Mouse (Mus musculus): Measurements from ENCODE around the gene Olfr867. TPM values are rescaled to one million over a fixed set of nuclear protein-coding genes. Genes with fewer than 3 reads are reported as not detected.

Gene Olfr867
- total and polyA plus RNA-seq, 2 experiments from 2014 or later: not detected

GRCm38 (mm10) chr9:20027935-20028334, 29.4 kb downstream of the Olfr867 start, which contains the start of gene Olfr866:
Gene Olfr866 (minus strand): TSS chr9:20028035.
- H3K27me3 ChIP-seq (ENCODE audit: insufficient read depth, low read length): no peaks in the 10 kb centered on the region
- no peak within 1 kb of the TSS for H3K4me3 ChIP-seq (ENCODE audit: low read depth, low read length)
- no peaks in the 10 kb centered on the region for H3K9me3 ChIP-seq (ENCODE audit: low read length)
- ATAC-seq (ENCODE audit: low FRiP score) (no peak), DNase-seq (ENCODE audit: low spot score) (no peak)
- no peaks in the 10 kb centered on the region for H3K4me1 ChIP-seq (ENCODE audit: insufficient read depth, low read length)
- H3K36me3 ChIP-seq (ENCODE audit: insufficient read depth, low read length): no peaks in the 10 kb centered on the region
- 83% methylated on average over 2 of the region's 2 CpGs for WGBS
- H3K27ac ChIP-seq (ENCODE audit: low read depth, low read length): no peak within 1 kb of the TSS
- no peak within 1 kb of the TSS for H3K4me2 ChIP-seq (ENCODE audit: low read depth, low read length, poor library complexity, severe bottlenecking)
- H3K9ac ChIP-seq (replicated peaks; ENCODE audit: low read length, poor library complexity, severe bottlenecking): no peak within 1 kb of the TSS
- no peak for TF ChIP-seq CTCF (IDR thresholded peaks at IDR 0.05)

Small RNAs within 50 kb of the gene (microRNA-seq; reads per million reads assigned to microRNA genes)
- gene Gm26231 (ENCODE audit: borderline number of aligned reads) (not detected), gene Gm44395 (ENCODE audit: borderline number of aligned reads) (not detected)

Other genes with a start within 250 kb of the Olfr867 start
- gene Olfr860, start 207.8 kb downstream of the Olfr867 start, total RNA-seq (2014; rRNA removed): not detected in 2 replicates
- gene Olfr860, start 207.8 kb downstream of the Olfr867 start, polyA plus RNA-seq (2015; fragmentation: Nextera tagmentation; extraction: Ambion mirVana): not detected in 2 replicates
- not detected in 2 replicates for gene Olfr862, start 169.6 kb downstream of the Olfr867 start, total RNA-seq (2014; rRNA removed)
- gene Olfr862, start 169.6 kb downstream of the Olfr867 start, polyA plus RNA-seq (2015; fragmentation: Nextera tagmentation; extraction: Ambion mirVana): not detected in 2 replicates
- gene Olfr77, start 140.7 kb downstream of the Olfr867 start, total RNA-seq (2014; rRNA removed): not detected in 2 replicates
- 0.15 and 0.16 TPM in 2 replicates for gene Olfr77, start 140.7 kb downstream of the Olfr867 start, polyA plus RNA-seq (2015; fragmentation: Nextera tagmentation; extraction: Ambion mirVana)
- gene Olfr866, start 29.5 kb downstream of the Olfr867 start, total RNA-seq (2014; rRNA removed): not detected in 2 replicates
- gene Olfr866, start 29.5 kb downstream of the Olfr867 start, polyA plus RNA-seq (2015; fragmentation: Nextera tagmentation; extraction: Ambion mirVana): not detected in 2 replicates
- not detected in 2 replicates for gene Olfr868, start 41.1 kb upstream of the Olfr867 start, total RNA-seq (2014; rRNA removed)
- gene Olfr868, start 41.1 kb upstream of the Olfr867 start, polyA plus RNA-seq (2015; fragmentation: Nextera tagmentation; extraction: Ambion mirVana): not detected in 2 replicates
- gene Olfr869, start 71.4 kb upstream of the Olfr867 start, total RNA-seq (2014; rRNA removed): not detected in 2 replicates
- not detected in 2 replicates for gene Olfr869, start 71.4 kb upstream of the Olfr867 start, polyA plus RNA-seq (2015; fragmentation: Nextera tagmentation; extraction: Ambion mirVana)
- gene Olfr870, start 116.5 kb upstream of the Olfr867 start, total RNA-seq (2014; rRNA removed): not detected in 2 replicates
- not detected in 2 replicates for gene Olfr870, start 116.5 kb upstream of the Olfr867 start, polyA plus RNA-seq (2015; fragmentation: Nextera tagmentation; extraction: Ambion mirVana)
- gene Olfr871, start 154.6 kb upstream of the Olfr867 start, total RNA-seq (2014; rRNA removed): not detected in 2 replicates
- gene Olfr871, start 154.6 kb upstream of the Olfr867 start, polyA plus RNA-seq (2015; fragmentation: Nextera tagmentation; extraction: Ambion mirVana): not detected in 2 replicates
- gene Olfr872, start 179.6 kb upstream of the Olfr867 start, total RNA-seq (2014; rRNA removed): not detected in 2 replicates
- not detected in 2 replicates for gene Olfr872, start 179.6 kb upstream of the Olfr867 start, polyA plus RNA-seq (2015; fragmentation: Nextera tagmentation; extraction: Ambion mirVana)
- gene Olfr39, start 224.8 kb upstream of the Olfr867 start, total RNA-seq (2014; rRNA removed): not detected in 2 replicates
- not detected in 2 replicates for gene Olfr39, start 224.8 kb upstream of the Olfr867 start, polyA plus RNA-seq (2015; fragmentation: Nextera tagmentation; extraction: Ambion mirVana)
- gene Olfr873, start 241.0 kb upstream of the Olfr867 start, total RNA-seq (2014; rRNA removed): not detected in 2 replicates
- not detected in 2 replicates for gene Olfr873, start 241.0 kb upstream of the Olfr867 start, polyA plus RNA-seq (2015; fragmentation: Nextera tagmentation; extraction: Ambion mirVana)